Mouse (Mus musculus) embryonic facial prominence, embryonic 12.5 days (tissue): Measurements from ENCODE around the gene Cldn5. TPM values are rescaled to one million over a fixed set of nuclear protein-coding genes. Genes with fewer than 3 reads are reported as not detected.

Experiments used
- ATAC-seq: fragments of 200-750 bp; cut with Nextera tagmentation; 2 replicates; pipeline ENCODE4 v1.8.0; 2017; ENCODE audit not compliant: insufficient number of reproducible peaks, insufficient read depth, low FRiP score, low TSS enrichment
- H3K27ac ChIP-seq: fragments of 300-500 bp; sonication (generic); 2 replicates; pipeline ENCODE4 v1.5.1; 2016; ENCODE audit warnings: mild to moderate bottlenecking
- H3K27me3 ChIP-seq: fragments of 300-500 bp; sonication (generic); 2 replicates; pipeline ENCODE4 v1.6.1; 2016; ENCODE audit warnings: mild to moderate bottlenecking, moderate library complexity
- H3K36me3 ChIP-seq: fragments of 300-500 bp; sonication (generic); 2 replicates; pipeline ENCODE4 v1.6.1; 2016; ENCODE audit warnings: mild to moderate bottlenecking
- H3K4me1 ChIP-seq: fragments of 300-500 bp; sonication (generic); 2 replicates; pipeline ENCODE4 v1.6.1; 2016
- H3K4me2 ChIP-seq: fragments of 300-500 bp; sonication (generic); replicated peaks from 2 replicates; pipeline ENCODE4 v1.6.1; 2016; ENCODE audit warnings: mild to moderate bottlenecking, moderate library complexity
- H3K4me3 ChIP-seq: fragments of 300-500 bp; sonication (generic); 2 replicates; pipeline ENCODE4 v1.5.1; 2016; ENCODE audit warnings: mild to moderate bottlenecking
- H3K9ac ChIP-seq: fragments of 300-500 bp; sonication (generic); 2 replicates; pipeline ENCODE4 v1.6.1; 2016; ENCODE audit warnings: mild to moderate bottlenecking, moderate library complexity
- H3K9me3 ChIP-seq: fragments of 300-500 bp; sonication (generic); 2 replicates; pipeline ENCODE4 v1.6.1; 2016; ENCODE audit warnings: mild to moderate bottlenecking, moderate library complexity
- WGBS: fragments of 180-500 bp; shearing (Covaris S2); methylation state at CpG from one replicate; pipeline ENCODE4 v1.1.7; 2016; 5-methylcytosine and 5-hydroxymethylcytosine counted together
- polyA plus RNA-seq: library from polyadenylated mRNA; unstranded; fragments of >200 nt; fragmentation: Nextera tagmentation; extraction: Ambion mirVana; gene quantifications from 2 replicates; pipeline ENCODE4 v1.2.1, GENCODE M21; 2016

The Cldn5 gene
- polyA plus RNA-seq, 1 experiment from 2014 or later, result 32.0 TPM

- no peaks in the 10 kb centered on the region for H3K27me3 ChIP-seq
- no peak overlapping the region for H3K27ac ChIP-seq
- no peaks in the 10 kb centered on the region for H3K36me3 ChIP-seq
- H3K9me3 ChIP-seq, result no peaks in the 10 kb centered on the region
- no peaks in the 10 kb centered on the region for H3K4me1 ChIP-seq
- 49% methylated on average over 3 of the region's 3 CpGs for WGBS
- no peak overlapping the region for H3K9ac ChIP-seq
- no peak overlapping the region for H3K4me3 ChIP-seq
- no peak overlapping the region for H3K4me2 ChIP-seq
- no peak for ATAC-seq
These were observed 13.7 kb upstream of the Cldn5 start for GRCm38 (mm10) chr16:18762960-18763359.

- no peak overlapping the region for H3K9ac ChIP-seq
- ATAC-seq, result no peak
- WGBS, result 74% methylated on average over 4 of the region's 4 CpGs
These were observed 10.3 kb upstream of the Cldn5 start for GRCm38 (mm10) chr16:18766390-18766789.

GRCm38 (mm10) chr16:18769501-18769900 is 7.1 kb upstream of the Cldn5 start:
- WGBS, result 62% methylated on average over 1 of the region's 1 CpGs
- H3K36me3 ChIP-seq, result no peaks in the 10 kb centered on the region
- H3K27me3 ChIP-seq, result peaks cover 4% of the 10 kb centered on the region
- no peak overlapping the region for H3K4me3 ChIP-seq
- H3K9ac ChIP-seq, result no peak overlapping the region
- ATAC-seq, result no peak
- H3K27ac ChIP-seq, result no peak overlapping the region
- no peaks in the 10 kb centered on the region for H3K9me3 ChIP-seq
- H3K4me1 ChIP-seq, result no peaks in the 10 kb centered on the region
- H3K4me2 ChIP-seq, result no peak overlapping the region

More at GRCm38 (mm10) chr16:18766390-18766789, 10.3 kb upstream of the Cldn5 start:
- Histone ChIP-seq H3K9me3 (no peaks in the 10 kb centered on the region), H3K4me3 (no peak overlapping the region), H3K4me1 (no peaks in the 10 kb centered on the region), H3K36me3 (no peaks in the 10 kb centered on the region), H3K4me2 (no peak overlapping the region), H3K27me3 (no peaks in the 10 kb centered on the region), H3K27ac (no peak overlapping the region)

GRCm38 (mm10) chr16:18773936-18774335 is 2.7 kb upstream of the Cldn5 start:
- Histone ChIP-seq H3K27me3 (peaks cover 49% of the 10 kb centered on the region), H3K4me3 (no peak overlapping the region), H3K9ac (no peak overlapping the region), H3K4me1 (peaks cover 15% of the 10 kb centered on the region; the same call in 1 of the 2 replicates), H3K9me3 (no peaks in the 10 kb centered on the region), H3K27ac (no peak overlapping the region; the same call in 1 of the 2 replicates), H3K4me2 (no peak overlapping the region), H3K36me3 (no peaks in the 10 kb centered on the region)
- WGBS, result 8% methylated on average over 2 of the region's 2 CpGs
- ATAC-seq, result no peak

GRCm38 (mm10) chr16:18775621-18776555 is 759 bp upstream of the Cldn5 start:
- ATAC-seq, result no peak
- peak overlapping the region; percentile 39; the same call in 1 of the 2 replicates for H3K4me3 ChIP-seq
- H3K9ac ChIP-seq, result no peak overlapping the region
- H3K4me2 ChIP-seq, result peak overlapping the region; percentile 65
- WGBS, result 23% methylated on average over 18 of the region's 18 CpGs
- H3K27ac ChIP-seq, result no peak overlapping the region
- H3K27me3 ChIP-seq, result peaks cover 53% of the 10 kb centered on the region
- peaks cover 4% of the 10 kb centered on the region; the same call in 1 of the 2 replicates for H3K36me3 ChIP-seq
- H3K4me1 ChIP-seq, result peaks cover 15% of the 10 kb centered on the region; the same call in 1 of the 2 replicates
- H3K9me3 ChIP-seq, result no peaks in the 10 kb centered on the region

GRCm38 (mm10) chr16:18777101-18778080 is 744 bp downstream of the Cldn5 start:
- ATAC-seq, result no peak
- H3K27me3 ChIP-seq, result peaks cover 53% of the 10 kb centered on the region
- H3K27ac ChIP-seq, result no peak overlapping the region
- H3K9ac ChIP-seq, result peak overlapping the region; percentile 34
- H3K9me3 ChIP-seq, result no peaks in the 10 kb centered on the region
- H3K4me3 ChIP-seq, result peak overlapping the region; percentile 39
- 4% methylated on average over 80 of the region's 80 CpGs for WGBS
- peaks cover 13% of the 10 kb centered on the region for H3K36me3 ChIP-seq
- H3K4me1 ChIP-seq, result peaks cover 15% of the 10 kb centered on the region; the same call in 1 of the 2 replicates
- peak overlapping the region; percentile 65 for H3K4me2 ChIP-seq

- Histone ChIP-seq H3K9me3 (no peaks in the 10 kb centered on the region), H3K27me3 (peaks cover 53% of the 10 kb centered on the region), H3K4me3 (peak overlapping the region; percentile 39; the same call in 1 of the 2 replicates), H3K4me1 (peaks cover 15% of the 10 kb centered on the region; the same call in 1 of the 2 replicates), H3K9ac (no peak overlapping the region), H3K27ac (no peak overlapping the region), H3K4me2 (no peak overlapping the region), H3K36me3 (peaks cover 19% of the 10 kb centered on the region)
- ATAC-seq, result no peak
- WGBS, result 68% methylated on average over 2 of the region's 2 CpGs
These were observed 1.8 kb downstream of the Cldn5 start for GRCm38 (mm10) chr16:18778461-18778860.

GRCm38 (mm10) chr16:18781810-18782209 is 5.2 kb downstream of the Cldn5 start:
- H3K36me3 ChIP-seq, result peaks cover 46% of the 10 kb centered on the region
- peaks cover 11% of the 10 kb centered on the region; the same call in 1 of the 2 replicates for H3K4me1 ChIP-seq
- H3K4me2 ChIP-seq, result no peak overlapping the region
- peaks cover 26% of the 10 kb centered on the region for H3K27me3 ChIP-seq
- H3K4me3 ChIP-seq, result no peak overlapping the region
- H3K9ac ChIP-seq, result no peak overlapping the region
- no peaks in the 10 kb centered on the region for H3K9me3 ChIP-seq
- 84% methylated on average over 10 of the region's 10 CpGs for WGBS
- H3K27ac ChIP-seq, result no peak overlapping the region
- ATAC-seq, result no peak

GRCm38 (mm10) chr16:18785025-18785424 is 8.4 kb downstream of the Cldn5 start:
- Histone ChIP-seq H3K4me1 (no peaks in the 10 kb centered on the region), H3K27ac (no peak overlapping the region), H3K36me3 (peaks cover 66% of the 10 kb centered on the region), H3K4me2 (no peak overlapping the region), H3K27me3 (no peaks in the 10 kb centered on the region; the same call in 1 of the 2 replicates), H3K9ac (no peak overlapping the region), H3K9me3 (no peaks in the 10 kb centered on the region), H3K4me3 (no peak overlapping the region)
- no peak for ATAC-seq
- 92% methylated on average over 7 of the region's 7 CpGs for WGBS

GRCm38 (mm10) chr16:18785485-18785884 is 8.8 kb downstream of the Cldn5 start:
- peaks cover 68% of the 10 kb centered on the region for H3K36me3 ChIP-seq
- no peak overlapping the region for H3K27ac ChIP-seq
- WGBS, result 86% methylated on average over 1 of the region's 1 CpGs
- no peaks in the 10 kb centered on the region for H3K4me1 ChIP-seq
- no peaks in the 10 kb centered on the region for H3K27me3 ChIP-seq
- H3K4me3 ChIP-seq, result no peak overlapping the region
- no peak overlapping the region for H3K4me2 ChIP-seq
- no peaks in the 10 kb centered on the region for H3K9me3 ChIP-seq
- ATAC-seq, result no peak
- no peak overlapping the region for H3K9ac ChIP-seq

GRCm38 (mm10) chr16:18786652-18787051 is 10.0 kb downstream of the Cldn5 start:
- H3K4me1 ChIP-seq, result no peaks in the 10 kb centered on the region
- H3K27ac ChIP-seq, result no peak overlapping the region
- 93% methylated on average over 10 of the region's 10 CpGs for WGBS
- H3K9ac ChIP-seq, result no peak overlapping the region
- H3K27me3 ChIP-seq, result no peaks in the 10 kb centered on the region
- no peak overlapping the region for H3K4me2 ChIP-seq
- no peak overlapping the region for H3K4me3 ChIP-seq
- no peak for ATAC-seq
- peaks cover 76% of the 10 kb centered on the region for H3K36me3 ChIP-seq
- H3K9me3 ChIP-seq, result no peaks in the 10 kb centered on the region
